Mouse (Mus musculus) lung, embryonic 16.5 days (tissue): ENCODE results near the gene Tbck. TPM values are rescaled to one million over a fixed set of nuclear protein-coding genes. Genes with fewer than 3 reads are reported as not detected.

Experiments used
- ATAC-seq: fragments of 200-750 bp; cut with Nextera tagmentation; 2 replicates; pipeline ENCODE4 v1.8.0; 2017; ENCODE audit warnings: low read depth, mild to moderate bottlenecking, moderate library complexity
- H3K27ac ChIP-seq: fragments of 300-500 bp; sonication (generic); 2 replicates; pipeline ENCODE4 v1.5.1; 2014; ENCODE audit warnings: mild to moderate bottlenecking, control low read depth, low read length
- H3K27me3 ChIP-seq: fragments of 300-500 bp; sonication (generic); 2 replicates; pipeline ENCODE4 v1.6.1; 2014; ENCODE audit warnings: low read depth, low read length, mixed read lengths; ENCODE audit not compliant: control insufficient read depth, insufficient read depth
- H3K36me3 ChIP-seq: fragments of 300-500 bp; sonication (generic); 2 replicates; pipeline ENCODE4 v1.6.1; 2014; ENCODE audit warnings: low read length; ENCODE audit not compliant: control insufficient read depth, insufficient read depth
- H3K4me1 ChIP-seq: fragments of 300-500 bp; sonication (generic); replicated peaks from 2 replicates; pipeline ENCODE4 v1.6.1; 2014; ENCODE audit warnings: low read length, mixed read lengths; ENCODE audit not compliant: control insufficient read depth, insufficient read depth
- H3K4me2 ChIP-seq: fragments of 300-500 bp; sonication (generic); 2 replicates; pipeline ENCODE4 v1.6.1; 2014; ENCODE audit warnings: low read depth, low read length, control low read depth
- H3K4me3 ChIP-seq: fragments of 300-500 bp; sonication (generic); 2 replicates; pipeline ENCODE4 v1.5.1; 2014; ENCODE audit warnings: mild to moderate bottlenecking, low read length, control low read depth
- H3K9ac ChIP-seq: fragments of 300-500 bp; sonication (generic); 2 replicates; pipeline ENCODE4 v1.6.1; 2014; ENCODE audit warnings: low read length, control low read depth
- H3K9me3 ChIP-seq: fragments of 300-500 bp; sonication (generic); 2 replicates; pipeline ENCODE4 v1.6.1; 2016; ENCODE audit warnings: low read length; ENCODE audit not compliant: control insufficient read depth
- WGBS: fragments of 180-500 bp; shearing (Covaris S2); extraction: QIAGEN DNeasy Blood & Tissue Kit; methylation state at CpG from one replicate; pipeline ENCODE4 v1.1.7; 2014; 5-methylcytosine and 5-hydroxymethylcytosine counted together
- polyA plus RNA-seq: library from polyadenylated mRNA; unstranded; fragments of >200 nt; fragmentation: Nextera tagmentation; extraction: Ambion mirVana; gene quantifications from 2 replicates; pipeline ENCODE4 v1.2.1, GENCODE M21; 2015

Gene Tbck
- polyA plus RNA-seq, 1 experiment from 2014 or later, result 17.2 TPM

DNA sequence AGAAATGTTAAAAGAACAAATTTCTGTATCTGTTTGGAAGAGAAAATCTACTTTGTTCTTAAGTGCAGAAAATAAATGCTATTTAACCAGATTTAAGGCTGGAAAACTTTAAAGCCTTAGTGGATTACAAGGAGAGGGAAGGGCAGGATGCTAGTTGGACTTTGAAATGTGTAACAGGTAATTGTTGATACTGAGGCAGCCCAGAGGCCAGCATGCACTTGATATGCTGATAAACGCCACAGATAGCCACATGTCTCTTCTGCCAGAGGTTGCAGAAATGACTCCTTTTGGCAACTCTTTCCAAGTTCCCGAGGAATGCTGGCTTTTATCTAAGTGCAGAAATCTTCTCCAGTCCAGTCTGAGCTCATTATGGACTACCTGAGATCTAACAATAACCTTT, 6.5 kb upstream of the Tbck start:
- no peak for ATAC-seq
- Histone ChIP-seq H3K27ac (no peak overlapping the region), H3K9ac (no peak overlapping the region), H3K27me3 (no peaks in the 10 kb centered on the region), H3K4me1 (peaks cover 1% of the 10 kb centered on the region), H3K4me2 (no peak overlapping the region), H3K36me3 (peaks cover 9% of the 10 kb centered on the region), H3K4me3 (no peak overlapping the region), H3K9me3 (no peaks in the 10 kb centered on the region)
- 71% methylated on average over 2 of the region's 2 CpGs for WGBS

DNA sequence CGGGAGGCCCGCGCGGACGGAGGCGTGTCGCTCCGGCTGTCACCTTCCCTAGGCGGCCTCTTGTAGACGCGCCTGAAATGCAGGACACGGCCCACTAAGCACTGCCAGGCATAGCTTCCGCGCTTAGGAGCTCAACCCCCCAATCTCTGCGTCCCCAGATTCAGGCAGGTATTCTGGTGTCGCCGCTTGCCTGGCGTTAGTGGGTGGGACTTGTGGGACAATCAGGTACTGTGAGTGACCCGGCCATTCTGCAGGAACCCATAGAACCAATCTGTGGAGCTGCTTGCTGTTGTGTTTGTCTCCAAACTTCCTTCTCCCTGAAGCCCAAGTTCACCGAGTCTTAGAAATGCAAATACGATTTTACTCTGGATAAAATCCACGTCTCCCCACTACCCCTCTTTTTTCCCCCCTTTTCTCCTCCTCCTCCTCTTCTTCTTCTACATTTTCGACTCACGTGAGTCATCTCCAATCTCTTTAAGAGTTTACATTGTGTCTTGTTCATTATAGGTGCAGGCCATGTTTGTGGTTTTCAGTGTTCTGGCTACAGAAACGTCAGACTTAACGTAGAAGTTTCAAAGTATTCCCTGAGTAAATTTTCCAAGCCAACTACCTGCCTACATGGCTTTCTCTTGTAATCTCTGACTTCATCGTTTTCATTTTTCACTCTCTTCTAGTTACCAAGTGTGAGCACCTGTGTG, 436 bp downstream of the Tbck start, which contains the start of gene Aimp1:
Gene Aimp1, minus strand, starts transcription at position 140 of the 698 bp plus-strand sequence.
- WGBS, result 1% methylated on average over 27 of the region's 27 CpGs
- H3K9ac ChIP-seq, result peak within 1 kb of the TSS; percentile 91
- H3K9me3 ChIP-seq, result no peaks in the 10 kb centered on the region
- H3K27me3 ChIP-seq, result no peaks in the 10 kb centered on the region
- H3K27ac ChIP-seq, result peak within 1 kb of the TSS; percentile 94
- peak within 1 kb of the TSS; percentile 89 for H3K4me2 ChIP-seq
- H3K36me3 ChIP-seq, result 0 out of 2 replicates have a peak, but pooled peaks cover 2% of the 10 kb centered on the region
- peaks cover 9% of the 10 kb centered on the region for H3K4me1 ChIP-seq
- H3K4me3 ChIP-seq, result peak within 1 kb of the TSS; percentile 95
- ATAC-seq, result no peak

- Histone ChIP-seq H3K4me1 (no peaks in the 10 kb centered on the region), H3K9me3 (no peaks in the 10 kb centered on the region), H3K4me3 (no peak overlapping the region), H3K36me3 (no peaks in the 10 kb centered on the region; the same call in 1 of the 2 replicates), H3K27ac (no peak overlapping the region), H3K4me2 (no peak overlapping the region), H3K27me3 (no peaks in the 10 kb centered on the region), H3K9ac (no peak overlapping the region)
- ATAC-seq, result no peak
- 64% methylated on average over 3 of the region's 3 CpGs for WGBS
Observed at GRCm38 (mm10) chr3:132701368-132701767, 17.4 kb downstream of the Tbck start.

DNA sequence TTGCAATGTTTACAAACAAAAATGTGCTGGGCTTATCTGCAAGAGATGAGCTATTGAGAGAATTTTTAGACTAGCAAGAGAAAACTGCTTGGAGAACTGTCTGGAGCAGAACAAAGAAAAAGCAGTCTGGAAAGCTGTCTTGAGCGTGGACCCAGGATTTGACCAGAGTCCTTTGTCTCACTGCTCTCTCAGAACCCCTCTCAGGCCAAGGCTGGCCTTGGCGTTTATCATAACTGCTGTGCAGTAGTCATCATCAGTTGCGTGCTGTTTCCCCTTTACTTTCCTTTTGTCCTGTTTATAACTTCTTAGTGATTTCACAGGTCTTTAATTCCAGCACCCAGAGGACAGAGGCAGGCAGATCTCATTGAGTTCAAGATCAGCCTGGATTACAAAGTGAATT, 20.3 kb downstream of the Tbck start:
- no peak overlapping the region for H3K27ac ChIP-seq
- no peaks in the 10 kb centered on the region for H3K27me3 ChIP-seq
- H3K36me3 ChIP-seq, result peaks cover 4% of the 10 kb centered on the region
- no peaks in the 10 kb centered on the region for H3K4me1 ChIP-seq
- WGBS, result 81% methylated on average over 3 of the region's 3 CpGs
- ATAC-seq, result no peak
- H3K9ac ChIP-seq, result no peak overlapping the region
- H3K4me2 ChIP-seq, result no peak overlapping the region
- no peak overlapping the region for H3K4me3 ChIP-seq
- H3K9me3 ChIP-seq, result no peaks in the 10 kb centered on the region

DNA sequence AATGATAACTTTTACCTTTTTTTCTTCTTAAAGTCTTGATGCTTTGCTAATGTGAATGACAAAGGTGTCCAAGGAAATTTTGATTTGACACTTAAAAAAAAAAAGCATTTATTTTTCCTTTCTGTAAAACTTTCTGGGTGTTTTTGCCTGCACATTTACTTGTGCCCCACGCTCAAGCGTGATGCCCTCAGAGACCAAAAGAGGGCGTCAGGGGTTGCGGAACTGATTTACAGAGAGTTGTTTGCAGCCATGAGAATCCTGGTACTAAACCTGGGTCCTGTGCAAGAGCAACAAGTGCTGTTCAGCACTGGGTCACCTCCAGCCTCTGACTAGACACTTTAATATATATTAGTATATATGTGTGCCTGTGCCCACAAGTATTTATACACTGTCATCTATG, 23.0 kb downstream of the Tbck start:
- 80% methylated on average over 4 of the region's 4 CpGs for WGBS
- Histone ChIP-seq H3K4me2 (no peak overlapping the region), H3K4me3 (no peak overlapping the region), H3K36me3 (peaks cover 4% of the 10 kb centered on the region; the same call in 1 of the 2 replicates), H3K27ac (no peak overlapping the region), H3K4me1 (no peaks in the 10 kb centered on the region), H3K9me3 (no peaks in the 10 kb centered on the region), H3K27me3 (no peaks in the 10 kb centered on the region), H3K9ac (no peak overlapping the region)
- ATAC-seq, result no peak

DNA sequence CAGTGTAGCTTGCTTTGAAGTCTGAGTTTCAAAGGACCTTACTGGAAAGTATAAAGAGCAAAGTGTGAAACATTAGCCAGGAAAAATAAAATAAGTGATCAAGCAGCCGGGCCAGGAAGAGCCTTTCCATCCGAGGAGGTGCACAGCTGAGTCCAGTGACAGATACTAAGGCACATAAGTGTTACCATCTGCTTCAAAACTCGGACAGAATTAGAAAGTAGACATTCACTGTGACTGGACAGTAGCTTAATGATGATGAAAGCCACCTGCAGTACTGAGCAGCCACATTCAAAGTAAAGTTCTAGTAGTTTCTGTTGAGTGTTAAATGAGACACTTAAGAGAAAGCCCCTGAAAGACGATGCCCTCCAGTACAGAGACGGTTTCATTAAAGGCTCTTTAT, 30.0 kb downstream of the Tbck start:
- WGBS, result 45% methylated on average over 5 of the region's 5 CpGs
- H3K9me3 ChIP-seq, result no peaks in the 10 kb centered on the region
- H3K27me3 ChIP-seq, result no peaks in the 10 kb centered on the region
- ATAC-seq, result no peak
- H3K4me3 ChIP-seq, result no peak overlapping the region
- 0 out of 2 replicates have a peak, but pooled peaks cover 1% of the 10 kb centered on the region for H3K36me3 ChIP-seq
- H3K4me2 ChIP-seq, result no peak overlapping the region
- H3K4me1 ChIP-seq, result no peaks in the 10 kb centered on the region
- H3K9ac ChIP-seq, result no peak overlapping the region
- no peak overlapping the region for H3K27ac ChIP-seq

DNA sequence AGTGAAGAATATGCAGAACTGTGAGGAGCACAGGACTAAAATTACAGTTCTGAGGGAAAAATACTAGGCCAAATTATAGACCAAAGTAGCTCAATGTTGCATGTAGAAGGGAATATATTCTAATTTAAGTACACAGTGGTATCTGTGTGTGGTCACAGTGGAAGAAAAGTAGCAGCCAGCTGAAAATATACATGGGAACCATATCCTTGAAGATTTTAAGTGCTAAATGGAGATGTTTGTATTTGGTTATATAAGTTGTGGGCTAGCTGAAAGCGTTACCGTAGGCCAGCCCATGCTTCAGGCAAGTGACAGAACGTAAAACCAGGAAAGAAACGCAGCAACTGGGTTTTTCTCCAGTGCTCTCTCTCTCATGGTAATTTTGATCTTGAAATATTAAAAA, 33.4 kb downstream of the Tbck start:
- H3K27ac ChIP-seq, result no peak overlapping the region
- WGBS, result 93% methylated on average over 4 of the region's 4 CpGs
- ATAC-seq, result no peak
- no peak overlapping the region for H3K9ac ChIP-seq
- H3K4me2 ChIP-seq, result no peak overlapping the region
- no peaks in the 10 kb centered on the region for H3K4me1 ChIP-seq
- H3K9me3 ChIP-seq, result no peaks in the 10 kb centered on the region
- H3K4me3 ChIP-seq, result no peak overlapping the region
- peaks cover 7% of the 10 kb centered on the region for H3K36me3 ChIP-seq
- no peaks in the 10 kb centered on the region for H3K27me3 ChIP-seq

- Histone ChIP-seq H3K4me1 (no peaks in the 10 kb centered on the region), H3K4me2 (no peak overlapping the region), H3K27me3 (no peaks in the 10 kb centered on the region), H3K4me3 (no peak overlapping the region), H3K27ac (no peak overlapping the region), H3K9me3 (no peaks in the 10 kb centered on the region), H3K36me3 (peaks cover 13% of the 10 kb centered on the region), H3K9ac (no peak overlapping the region)
- 82% methylated on average over 3 of the region's 3 CpGs for WGBS
- ATAC-seq, result no peak
Observed at GRCm38 (mm10) chr3:132724326-132724725, 40.4 kb downstream of the Tbck start.

GRCm38 (mm10) chr3:132744287-132745146, 60.6 kb downstream of the Tbck start:
- no peak overlapping the region for H3K27ac ChIP-seq
- no peak overlapping the region for H3K4me3 ChIP-seq
- no peaks in the 10 kb centered on the region for H3K4me1 ChIP-seq
- no peaks in the 10 kb centered on the region for H3K36me3 ChIP-seq
- H3K9ac ChIP-seq, result no peak overlapping the region
- no peaks in the 10 kb centered on the region for H3K9me3 ChIP-seq
- H3K4me2 ChIP-seq, result no peak overlapping the region
- 74% methylated on average over 10 of the region's 10 CpGs for WGBS
- H3K27me3 ChIP-seq, result no peaks in the 10 kb centered on the region
- no peak for ATAC-seq
